Mouse (Mus musculus): ENCODE measurements around the gene Scel. TPM values are rescaled to one million over a fixed set of nuclear protein-coding genes. Genes with fewer than 3 reads are reported as not detected.

The Scel gene
- polyA plus RNA-seq (2014; fragmentation: Nextera tagmentation; extraction: Ambion mirVana): 0.19 and 0.27 TPM in 2 replicates

- H3K9ac ChIP-seq (ENCODE audit: low read length): no peak within 1 kb of the TSS
- H3K27me3 ChIP-seq (ENCODE audit: control insufficient read depth, insufficient read depth, low read length): no peaks in the 10 kb centered on the region
- ATAC-seq (ENCODE audit: insufficient number of reproducible peaks, insufficient read depth, low FRiP score, low read depth): no peak
- peak within 1 kb of the TSS; percentile 56 for H3K4me2 ChIP-seq (ENCODE audit: low read length)
- H3K27ac ChIP-seq (replicated peaks in 1 of 2; ENCODE audit: control insufficient read depth in 1 of 2, insufficient read depth in 1 of 2, low read depth in 2 of 2, low read length in 2 of 2): no peak within 1 kb of the TSS
- peak within 1 kb of the TSS in 1 of 2 experiments; percentile 4; a peak in 1 of 4 replicates for H3K4me3 ChIP-seq (ENCODE audit: control insufficient read depth in 1 of 2, insufficient read depth in 1 of 2, low read depth in 1 of 2, low read length in 2 of 2)
- no peaks in the 10 kb centered on the region for H3K36me3 ChIP-seq (ENCODE audit: control insufficient read depth, insufficient read depth, low read length)
- no peaks in the 10 kb centered on the region for H3K9me3 ChIP-seq (ENCODE audit: control insufficient read depth, low read length)
- WGBS: 11% methylated on average over 14 of the region's 14 CpGs
- peaks cover 0 to 4% of the 10 kb centered on the region in 2 experiments; a peak in 2 of 4 replicates for H3K4me1 ChIP-seq (ENCODE audit: control insufficient read depth in 2 of 2, insufficient read depth in 2 of 2, low read length in 2 of 2)
Observed at GRCm38 (mm10) chr14:103512802-103513472, at the start of gene Scel. Scel (plus strand) TSS chr14:103513342.

GRCm38 (mm10) chr14:103468691-103469463 is 44.3 kb upstream of the Scel start:
- no peaks in the 10 kb centered on the region for H3K27me3 ChIP-seq (ENCODE audit: control insufficient read depth, insufficient read depth, low read length)
- H3K36me3 ChIP-seq (ENCODE audit: control insufficient read depth, insufficient read depth, low read length): no peaks in the 10 kb centered on the region
- H3K4me2 ChIP-seq (ENCODE audit: low read length): no peak overlapping the region
- no peak overlapping the region for H3K27ac ChIP-seq (replicated peaks in 1 of 2; ENCODE audit: control insufficient read depth in 1 of 2, insufficient read depth in 1 of 2, low read depth in 2 of 2, low read length in 2 of 2)
- peaks cover 6 to 17% of the 10 kb centered on the region in 2 experiments for H3K4me1 ChIP-seq (ENCODE audit: control insufficient read depth in 2 of 2, insufficient read depth in 2 of 2, low read length in 2 of 2)
- H3K4me3 ChIP-seq (ENCODE audit: control insufficient read depth in 1 of 2, insufficient read depth in 1 of 2, low read depth in 1 of 2, low read length in 2 of 2): no peak overlapping the region
- H3K9me3 ChIP-seq (ENCODE audit: control insufficient read depth, low read length): no peaks in the 10 kb centered on the region
- ATAC-seq (ENCODE audit: insufficient number of reproducible peaks, insufficient read depth, low FRiP score, low read depth): no peak
- WGBS: 62% methylated on average over 12 of the region's 12 CpGs
- H3K9ac ChIP-seq (ENCODE audit: low read length): no peak overlapping the region

GRCm38 (mm10) chr14:103469464-103470015 is 43.6 kb upstream of the Scel start:
- no peaks in the 10 kb centered on the region for H3K9me3 ChIP-seq (ENCODE audit: control insufficient read depth, low read length)
- peak; percentile 51; the same call in 1 of the 2 replicates for ATAC-seq (ENCODE audit: insufficient number of reproducible peaks, insufficient read depth, low FRiP score, low read depth)
- no peaks in the 10 kb centered on the region for H3K36me3 ChIP-seq (ENCODE audit: control insufficient read depth, insufficient read depth, low read length)
- H3K27ac ChIP-seq (replicated peaks in 1 of 2; ENCODE audit: control insufficient read depth in 1 of 2, insufficient read depth in 1 of 2, low read depth in 2 of 2, low read length in 2 of 2): no peak overlapping the region
- H3K9ac ChIP-seq (ENCODE audit: low read length): peak overlapping the region; percentile 59
- H3K27me3 ChIP-seq (ENCODE audit: control insufficient read depth, insufficient read depth, low read length): no peaks in the 10 kb centered on the region
- peak overlapping the region; percentile 62 for H3K4me2 ChIP-seq (ENCODE audit: low read length)
- WGBS: 39% methylated on average over 12 of the region's 12 CpGs
- peaks cover 6 to 17% of the 10 kb centered on the region in 2 experiments for H3K4me1 ChIP-seq (ENCODE audit: control insufficient read depth in 2 of 2, insufficient read depth in 2 of 2, low read length in 2 of 2)
- H3K4me3 ChIP-seq (ENCODE audit: control insufficient read depth in 1 of 2, insufficient read depth in 1 of 2, low read depth in 1 of 2, low read length in 2 of 2): peak overlapping the region; percentile 23 to 26; a peak in 3 of 4 replicates

- Histone ChIP-seq H3K4me2 (ENCODE audit: low read length) (peak overlapping the region; percentile 37; the same call in 1 of the 2 replicates), H3K27ac (replicated peaks in 1 of 2; ENCODE audit: control insufficient read depth in 1 of 2, insufficient read depth in 1 of 2, low read depth in 2 of 2, low read length in 2 of 2) (peak overlapping the region; percentile 48 to 52; a peak in 2 of 4 replicates), H3K4me1 (ENCODE audit: control insufficient read depth in 2 of 2, insufficient read depth in 2 of 2, low read length in 2 of 2) (peaks cover 6 to 17% of the 10 kb centered on the region in 2 experiments), H3K36me3 (ENCODE audit: control insufficient read depth, insufficient read depth, low read length) (no peaks in the 10 kb centered on the region), H3K9ac (ENCODE audit: low read length) (no peak overlapping the region), H3K4me3 (ENCODE audit: control insufficient read depth in 1 of 2, insufficient read depth in 1 of 2, low read depth in 1 of 2, low read length in 2 of 2) (no peak overlapping the region), H3K9me3 (ENCODE audit: control insufficient read depth, low read length) (no peaks in the 10 kb centered on the region), H3K27me3 (ENCODE audit: control insufficient read depth, insufficient read depth, low read length) (no peaks in the 10 kb centered on the region)
- ATAC-seq (ENCODE audit: insufficient number of reproducible peaks, insufficient read depth, low FRiP score, low read depth): 0 out of 2 replicates have a peak, but pooled peaks have one; percentile 22
- 16% methylated on average over 3 of the region's 3 CpGs for whole genome bisulfite sequencing
Observed at GRCm38 (mm10) chr14:103471074-103471778, 41.9 kb upstream of the Scel start.

GRCm38 (mm10) chr14:103471806-103472553 is 41.2 kb upstream of the Scel start:
- peak overlapping the region; percentile 25 to 48; a peak in 2 of 4 replicates for H3K27ac ChIP-seq (replicated peaks in 1 of 2; ENCODE audit: control insufficient read depth in 1 of 2, insufficient read depth in 1 of 2, low read depth in 2 of 2, low read length in 2 of 2)
- H3K9me3 ChIP-seq (ENCODE audit: control insufficient read depth, low read length): no peaks in the 10 kb centered on the region
- H3K9ac ChIP-seq (ENCODE audit: low read length): no peak overlapping the region
- peaks cover 6 to 17% of the 10 kb centered on the region in 2 experiments for H3K4me1 ChIP-seq (ENCODE audit: control insufficient read depth in 2 of 2, insufficient read depth in 2 of 2, low read length in 2 of 2)
- no peaks in the 10 kb centered on the region for H3K27me3 ChIP-seq (ENCODE audit: control insufficient read depth, insufficient read depth, low read length)
- peak overlapping the region; percentile 37 for H3K4me2 ChIP-seq (ENCODE audit: low read length)
- 10% methylated on average over 7 of the region's 7 CpGs for WGBS
- H3K4me3 ChIP-seq (ENCODE audit: control insufficient read depth in 1 of 2, insufficient read depth in 1 of 2, low read depth in 1 of 2, low read length in 2 of 2): no peak overlapping the region
- H3K36me3 ChIP-seq (ENCODE audit: control insufficient read depth, insufficient read depth, low read length): no peaks in the 10 kb centered on the region
- ATAC-seq (ENCODE audit: insufficient number of reproducible peaks, insufficient read depth, low FRiP score, low read depth): no peak

- Histone ChIP-seq H3K27me3 (ENCODE audit: control insufficient read depth, insufficient read depth, low read length) (no peaks in the 10 kb centered on the region), H3K4me3 (ENCODE audit: control insufficient read depth in 1 of 2, insufficient read depth in 1 of 2, low read depth in 1 of 2, low read length in 2 of 2) (no peak overlapping the region), H3K27ac (replicated peaks in 1 of 2; ENCODE audit: control insufficient read depth in 1 of 2, insufficient read depth in 1 of 2, low read depth in 2 of 2, low read length in 2 of 2) (peak overlapping the region in 1 of 2 experiments; percentile 48; a peak in 1 of 4 replicates), H3K4me1 (ENCODE audit: control insufficient read depth in 2 of 2, insufficient read depth in 2 of 2, low read length in 2 of 2) (peaks cover 6 to 17% of the 10 kb centered on the region in 2 experiments), H3K36me3 (ENCODE audit: control insufficient read depth, insufficient read depth, low read length) (no peaks in the 10 kb centered on the region), H3K9me3 (ENCODE audit: control insufficient read depth, low read length) (no peaks in the 10 kb centered on the region), H3K9ac (ENCODE audit: low read length) (no peak overlapping the region), H3K4me2 (ENCODE audit: low read length) (peak overlapping the region; percentile 37; the same call in 1 of the 2 replicates)
- no peak for ATAC-seq (ENCODE audit: insufficient number of reproducible peaks, insufficient read depth, low FRiP score, low read depth)
- 77% methylated on average over 2 of the region's 2 CpGs for WGBS
Observed at GRCm38 (mm10) chr14:103472554-103472905, 40.6 kb upstream of the Scel start.
